Mouse (Mus musculus) MEL (cell line): ENCODE measurements at regions not wholly inside any gene's neighbourhood (a gene's known extent, or its start where the extent isn't known, plus 50 kb on each side); places are given as distances from the start of the nearest gene placed in this dataset.

Source experiments
- CTCF ChIP-seq, 3 experiments: IDR thresholded peaks in 2 of 3; conservative IDR thresholded peaks in 1 of 3; 2 replicates each; pipeline ENCODE4 v1.5.1; 2011 to 2012; ENCODE audit warnings: low read length in 3 of 3, low read depth in 2 of 3, mild to moderate bottlenecking in 2 of 3, improper control_type of control experiment in 1 of 3, inconsistent platforms in 1 of 3, mixed read lengths in 1 of 3, moderate library complexity in 1 of 3; ENCODE audit not compliant: control insufficient read depth in 1 of 3, insufficient read depth in 1 of 3, poor library complexity in 1 of 3, severe bottlenecking in 1 of 3
- GABPA ChIP-seq: IDR thresholded peaks from 2 replicates; pipeline ENCODE4 v1.6.1; 2012; ENCODE audit warnings: low read depth, mild to moderate bottlenecking, inconsistent platforms, low read length, improper control_type of control experiment, moderate library complexity
- GATA1 ChIP-seq: IDR thresholded peaks from 2 replicates; pipeline ENCODE4 v1.6.1; 2011; ENCODE audit warnings: low read depth, low read length, improper control_type of control experiment
- POLR2A ChIP-seq, 2 experiments: IDR thresholded peaks; 2 replicates each; pipeline ENCODE4 v1.6.1; 2011 to 2012; ENCODE audit warnings: low read length in 2 of 2, mild to moderate bottlenecking in 2 of 2, control low read depth in 1 of 2, improper control_type of control experiment in 1 of 2, low read depth in 1 of 2, moderate library complexity in 1 of 2; ENCODE audit not compliant: control insufficient read depth in 1 of 2, insufficient read depth in 1 of 2, poor library complexity in 1 of 2
- SIN3A ChIP-seq: IDR thresholded peaks from 2 replicates; pipeline ENCODE4 v1.6.1; 2012; ENCODE audit warnings: low read length, improper control_type of control experiment, inconsistent platforms

GRCm38 (mm10) chr3:102336184-102336583 is 131.7 kb upstream of the Vangl1 start:
- TF ChIP-seq GABPA (no peak), CTCF (IDR thresholded peaks at IDR 0.05 in 2 of 3, conservative IDR thresholded peaks at IDR 0.05 in 1 of 3; ENCODE audit: control insufficient read depth in 1 of 3, insufficient read depth in 1 of 3, low read depth in 2 of 3, low read length in 3 of 3, poor library complexity in 1 of 3, severe bottlenecking in 1 of 3) (no peak), SIN3A (no peak), POLR2A (IDR thresholded peaks at IDR 0.05; ENCODE audit: control insufficient read depth in 1 of 2, insufficient read depth in 1 of 2, low read depth in 1 of 2, low read length in 2 of 2, poor library complexity in 1 of 2) (no peak), GATA1 (no peak)
